Comparison of ENCODE assay signal across 24 mouse cellular contexts in genomic region chr5:73823421-73823820, GRCm38 (mm10).
DNase-seq lines count a peak whose midpoint lies in the region; ATAC-seq and TF ChIP-seq lines count a peak whose summit lies in the region.
"Had no signal": no experiment of that assay in that cellular context is flagged by ENCODE, and none has a peak within 500 bp of the region (broad histone marks: within the 10 kb centered on the region; RNA-seq: fewer than 3 reads in every experiment).

No protein-coding gene starts in this region.

- 71% methylated on average over 5 of the region's 5 CpGs for WGBS in liver, postnatal 0 days (ENCODE audit: insufficient replicate concordance)
- WGBS in liver, embryonic 12.5 days (ENCODE audit: insufficient replicate concordance), result 65% methylated on average over 5 of the region's 5 CpGs
- 89% methylated on average over 5 of the region's 5 CpGs for WGBS in limb, embryonic 10.5 days
- WGBS in thymus, adult 2 months, result 91% methylated on average over 5 of the region's 5 CpGs

- no peak overlapping the region for H3K9ac ChIP-seq in liver, postnatal 0 days (replicated peaks)
- H3K9ac ChIP-seq in liver, embryonic 12.5 days, result no peak overlapping the region
- H3K9ac ChIP-seq: embryonic facial prominence, embryonic 13.5 days; forebrain, embryonic 13.5 days; hindbrain, embryonic 13.5 days had no signal

- H3K4me2 ChIP-seq in liver, postnatal 0 days (ENCODE audit: low read depth, low read length), result no peak overlapping the region
- no peak overlapping the region for H3K4me2 ChIP-seq in liver, embryonic 12.5 days
- H3K4me2 ChIP-seq: embryonic facial prominence, embryonic 13.5 days; forebrain, embryonic 13.5 days; heart, embryonic 11.5 days; hindbrain, embryonic 13.5 days had no signal

- no peak overlapping the region for H3K4me3 ChIP-seq in liver, postnatal 0 days (ENCODE audit: low read depth, low read length)
- H3K4me3 ChIP-seq in liver, embryonic 12.5 days, result no peak overlapping the region
- H3K4me3 ChIP-seq in limb, embryonic 10.5 days, result no peak overlapping the region
- no peak overlapping the region for H3K4me3 ChIP-seq in thymus, adult 2 months (ENCODE audit: control insufficient read depth, insufficient read depth, low read length)
- H3K4me3 ChIP-seq: embryonic facial prominence, embryonic 10.5 days; embryonic facial prominence, embryonic 13.5 days; forebrain, embryonic 10.5 days; forebrain, embryonic 13.5 days; hindbrain, embryonic 13.5 days had no signal

- H3K36me3 ChIP-seq in liver, postnatal 0 days (replicated peaks; ENCODE audit: insufficient read depth, low read length), result no peaks in the 10 kb centered on the region
- H3K36me3 ChIP-seq in liver, embryonic 12.5 days, result no peaks in the 10 kb centered on the region
- H3K36me3 ChIP-seq in limb, embryonic 10.5 days, result no peaks in the 10 kb centered on the region
- no peaks in the 10 kb centered on the region for H3K36me3 ChIP-seq in thymus, adult 2 months (ENCODE audit: control insufficient read depth, insufficient read depth, low read length)
- H3K36me3 ChIP-seq: embryonic facial prominence, embryonic 10.5 days; embryonic facial prominence, embryonic 13.5 days; forebrain, embryonic 10.5 days; hindbrain, embryonic 13.5 days had no signal

- TF ChIP-seq POLR2A in thymus, adult 2 months (IDR thresholded peaks at IDR 0.05; ENCODE audit: control insufficient read depth, extremely low read depth, insufficient read depth, low read length, poor library complexity), result no peak

- TF ChIP-seq EP300 in liver, postnatal 0 days (IDR thresholded peaks at IDR 0.05; ENCODE audit: low read depth), result no peak

- TF ChIP-seq CTCF in liver, postnatal 0 days (IDR thresholded peaks at IDR 0.05; ENCODE audit: low read depth), result no peak
- TF ChIP-seq CTCF in thymus, adult 2 months (IDR thresholded peaks at IDR 0.05; ENCODE audit: borderline replicate concordance, control insufficient read depth, extremely low read depth, insufficient read depth, low read length, poor library complexity), result no peak

- intact Hi-C loops in gastrocnemius, postnatal 14 days (cut with DNase I; ENCODE audit: low total_unique reads), result no loop called here

- H3K27me3 ChIP-seq in liver, postnatal 0 days (ENCODE audit: insufficient read depth, low read length), result no peaks in the 10 kb centered on the region
- H3K27me3 ChIP-seq in liver, embryonic 12.5 days (replicated peaks), result no peaks in the 10 kb centered on the region
- no peaks in the 10 kb centered on the region for H3K27me3 ChIP-seq in limb, embryonic 10.5 days (ENCODE audit: low read depth, poor library complexity, severe bottlenecking)
- H3K27me3 ChIP-seq in thymus, adult 2 months (ENCODE audit: control insufficient read depth, insufficient read depth, low read length), result no peaks in the 10 kb centered on the region
- H3K27me3 ChIP-seq: embryonic facial prominence, embryonic 13.5 days; forebrain, embryonic 13.5 days; hindbrain, embryonic 13.5 days had no signal

- DNase-seq in liver, postnatal 0 days, result no peak
- peak; percentile 85 for DNase-seq in adrenal gland, adult 2 months
- peak; percentile 57 for DNase-seq in adrenal gland, postnatal 14 days
- no peak for DNase-seq in limb, embryonic 10.5 days (ENCODE audit: low spot score)
- DNase-seq in thymus, adult 2 months, result no peak
- DNase-seq in gastrocnemius, postnatal 14 days, result no peak
- DNase-seq: cerebellum, adult 18-20 months; cerebellum, adult 9-10 months; cerebellum, postnatal 36 days; embryo, embryonic 11 days; gastrocnemius, postnatal 10 days; kidney, adult 18-20 months had no signal

- H3K4me1 ChIP-seq in liver, postnatal 0 days (ENCODE audit: insufficient read depth), result no peaks in the 10 kb centered on the region
- H3K4me1 ChIP-seq in liver, embryonic 12.5 days, result no peaks in the 10 kb centered on the region
- H3K4me1 ChIP-seq in limb, embryonic 10.5 days, result peaks cover 16% of the 10 kb centered on the region
- no peaks in the 10 kb centered on the region for H3K4me1 ChIP-seq in thymus, adult 2 months (replicated peaks; ENCODE audit: control insufficient read depth, insufficient read depth, low read length)
- H3K4me1 ChIP-seq: embryonic facial prominence, embryonic 13.5 days; forebrain, embryonic 13.5 days had no signal

- H3K27ac ChIP-seq in liver, postnatal 0 days (ENCODE audit: low read depth), result no peak overlapping the region
- no peak overlapping the region for H3K27ac ChIP-seq in liver, embryonic 12.5 days
- peak overlapping the region; percentile 48; the same call in 1 of the 2 replicates for H3K27ac ChIP-seq in limb, embryonic 10.5 days
- H3K27ac ChIP-seq in thymus, adult 2 months (ENCODE audit: control insufficient read depth, insufficient read depth, low read length), result no peak overlapping the region
- H3K27ac ChIP-seq: embryonic facial prominence, embryonic 13.5 days; forebrain, embryonic 13.5 days; hindbrain, embryonic 13.5 days; hindbrain, postnatal 0 days had no signal

- H3K9me3 ChIP-seq in liver, postnatal 0 days (ENCODE audit: low read length), result no peaks in the 10 kb centered on the region
- H3K9me3 ChIP-seq in liver, embryonic 12.5 days (replicated peaks), result no peaks in the 10 kb centered on the region
- H3K9me3 ChIP-seq in limb, embryonic 10.5 days (replicated peaks), result no peaks in the 10 kb centered on the region
- H3K9me3 ChIP-seq: embryonic facial prominence, embryonic 10.5 days; embryonic facial prominence, embryonic 13.5 days; forebrain, embryonic 10.5 days; forebrain, embryonic 13.5 days; hindbrain, embryonic 13.5 days had no signal

- ATAC-seq in liver, postnatal 0 days, result peak; percentile 36; the same call in 1 of the 2 replicates
- no peak for ATAC-seq in liver, embryonic 12.5 days
- ATAC-seq: CD4-positive, CD25-positive, alpha-beta regulatory T cell, adult 4 months; forebrain, embryonic 13.5 days; forebrain, embryonic 16.5 days; inflammation-experienced regulatory T-cells, adult 6 months; intestine, embryonic 16.5 days had no signal

Comparison
In these comparisons a context has a peak if more than half of its experiments do, and no peak if none do; other contexts are left out.
1. DNase-seq: peak in adrenal gland, adult 2 months (single experiment) and adrenal gland, postnatal 14 days (single experiment); none in liver, postnatal 0 days (single experiment), limb, embryonic 10.5 days (single experiment), thymus, adult 2 months (single experiment) and gastrocnemius, postnatal 14 days (single experiment).